Mouse (Mus musculus) G1E (cell line): ENCODE measurements around the gene Cnnm3. TPM values are rescaled to one million over a fixed set of nuclear protein-coding genes. Genes with fewer than 3 reads are reported as not detected.

Experiments
- ATAC-seq: 2 replicates; pipeline ENCODE4 v1.8.0; 2016; ENCODE audit warnings: mild to moderate bottlenecking; ENCODE audit not compliant: insufficient number of reproducible peaks, poor library complexity, low FRiP score, severe bottlenecking; ENCODE audit errors: extremely low read depth
- DNase-seq: peaks from one replicate; pipeline ENCODE4 v3.0.0; 2012; ENCODE audit warnings: low spot score
- H3K27me3 ChIP-seq: 2 replicates; pipeline ENCODE4 v1.6.1; 2012; ENCODE audit warnings: mild to moderate bottlenecking, low read length, inconsistent platforms; ENCODE audit not compliant: insufficient read depth
- H3K36me3 ChIP-seq: replicated peaks from 2 replicates; pipeline ENCODE3; 2012; ENCODE audit warnings: mild to moderate bottlenecking, inconsistent platforms
- H3K4me1 ChIP-seq: 2 replicates; pipeline ENCODE4 v1.6.1; 2012; ENCODE audit warnings: low read depth, low read length, inconsistent platforms, mixed read lengths; ENCODE audit not compliant: insufficient read depth
- H3K4me3 ChIP-seq: 2 replicates; pipeline ENCODE4 v1.5.1; 2012; ENCODE audit warnings: low read depth, mild to moderate bottlenecking, inconsistent platforms, low read length, moderate library complexity, mixed read lengths
- H3K9me3 ChIP-seq: replicated peaks from 2 replicates; pipeline ENCODE4 v1.6.1; 2012; ENCODE audit warnings: inconsistent platforms
- CTCF ChIP-seq: IDR thresholded peaks from 2 replicates; pipeline ENCODE4 v1.5.1; 2012; ENCODE audit warnings: low read depth, low read length, inconsistent platforms, mixed read lengths
- GATA1 ChIP-seq: IDR thresholded peaks from 2 replicates; pipeline ENCODE4 v1.6.1; 2012; ENCODE audit warnings: borderline replicate concordance, low read length, inconsistent platforms, mixed read lengths
- GATA2 ChIP-seq: IDR thresholded peaks from 2 replicates; pipeline ENCODE4 v1.6.1; 2012; ENCODE audit warnings: low read depth, low read length, inconsistent platforms, borderline replicate concordance
- POLR2AphosphoS5 ChIP-seq: IDR thresholded peaks from 2 replicates; pipeline ENCODE4 v1.6.1; 2012; ENCODE audit warnings: low read depth, low read length, inconsistent platforms; ENCODE audit not compliant: insufficient replicate concordance
- TAL1 ChIP-seq: conservative IDR thresholded peaks from 2 replicates; pipeline ENCODE4 v1.6.1; 2012; ENCODE audit warnings: low read depth, low read length, inconsistent platforms, mixed read lengths
- polyA plus RNA-seq: library from polyadenylated mRNA; stranded (reverse); fragments of >175 nt; gene quantifications from 2 replicates; pipeline ENCODE4 v1.2.3, GENCODE M21; 2012
- total RNA-seq, 2 experiments: library from RNA; stranded (forward) in 1 of 2; stranded (reverse) in 1 of 2; fragments of 200-1000 nt in 1 of 2; fragments of >200 nt in 1 of 2; fragmentation: Nextera tagmentation in 1 of 2; gene quantifications; 2 replicates each; pipeline ENCODE4 v1.2.3; 2014 to 2017

Gene Cnnm3
- total and polyA plus RNA-seq, 3 experiments = 7.5 to 39.0 (median 28.2) TPM

- TF ChIP-seq TAL1 (no peak), GATA2 (no peak), GATA1 (no peak), POLR2AphosphoS5 (no peak), CTCF (no peak)
- Histone ChIP-seq H3K4me1 (peaks cover 3% of the 10 kb centered on the region), H3K27me3 (peaks cover 14% of the 10 kb centered on the region; the same call in 1 of the 2 replicates), H3K4me3 (no peak overlapping the region), H3K9me3 (no peaks in the 10 kb centered on the region), H3K36me3 (peaks cover 40% of the 10 kb centered on the region)
- ATAC-seq (no peak), DNase-seq (no peak)
Observed at GRCm38 (mm10) chr1:36497312-36497711, 14.4 kb upstream of the Cnnm3 start.

DNA sequence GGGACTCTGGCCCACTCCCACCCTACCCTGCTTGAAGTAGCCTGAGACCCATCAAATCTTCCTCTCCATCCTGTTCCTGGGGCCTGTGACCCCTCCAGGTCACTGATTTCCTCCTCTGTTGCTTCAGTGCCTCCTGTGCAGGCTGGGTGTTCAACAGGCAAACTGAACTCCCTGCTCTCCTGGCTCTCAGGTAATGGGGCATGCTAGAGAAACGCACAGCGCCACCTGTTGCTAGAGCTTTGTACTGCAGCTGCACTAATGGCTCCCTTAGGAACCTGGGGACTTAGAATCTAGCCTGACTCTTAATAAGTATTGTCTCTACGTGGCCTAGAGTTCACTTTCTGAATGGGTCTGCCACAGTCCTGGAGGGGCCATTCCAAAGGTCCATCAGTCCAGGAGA is 10.4 kb upstream of the Cnnm3 start:
- ATAC-seq (no peak; the same call in 1 of the 2 replicates), DNase-seq (peak; percentile 82)
- Histone ChIP-seq H3K4me1 (no peaks in the 10 kb centered on the region; the same call in 1 of the 2 replicates), H3K9me3 (no peaks in the 10 kb centered on the region), H3K4me3 (no peak overlapping the region), H3K36me3 (peaks cover 53% of the 10 kb centered on the region), H3K27me3 (no peaks in the 10 kb centered on the region)
- TF ChIP-seq POLR2AphosphoS5 (no peak), CTCF (peak; percentile 100)

DNA sequence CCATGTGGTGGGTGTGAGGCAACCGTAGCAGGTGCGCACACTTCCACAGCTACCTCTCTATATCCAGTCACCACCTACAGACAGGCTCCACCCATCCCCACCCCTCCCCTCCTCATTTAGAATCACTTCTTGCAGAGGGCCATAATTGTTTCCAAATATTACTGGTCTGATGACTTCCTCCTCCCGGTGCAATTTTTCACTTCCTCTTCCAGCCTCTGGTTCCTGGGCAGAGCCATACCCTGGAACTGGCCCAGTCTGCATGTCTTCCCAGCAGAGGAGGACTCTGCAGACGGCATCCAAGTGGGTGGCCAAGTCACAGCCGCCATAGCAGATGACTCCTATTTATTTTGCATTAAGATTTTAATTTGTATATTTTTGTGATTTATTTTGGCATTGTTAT is 3.4 kb upstream of the Cnnm3 start:
- H3K36me3 ChIP-seq = peaks cover 26% of the 10 kb centered on the region
- no peak for TF ChIP-seq TAL1
- TF ChIP-seq GATA1 = no peak
- no peak for TF ChIP-seq CTCF
- no peak for TF ChIP-seq GATA2
- TF ChIP-seq POLR2AphosphoS5 = no peak
- peaks cover 25% of the 10 kb centered on the region for H3K4me1 ChIP-seq
- no peak overlapping the region for H3K4me3 ChIP-seq
- no peak for DNase-seq
- H3K27me3 ChIP-seq = no peaks in the 10 kb centered on the region
- H3K9me3 ChIP-seq = no peaks in the 10 kb centered on the region
- ATAC-seq = no peak

DNA sequence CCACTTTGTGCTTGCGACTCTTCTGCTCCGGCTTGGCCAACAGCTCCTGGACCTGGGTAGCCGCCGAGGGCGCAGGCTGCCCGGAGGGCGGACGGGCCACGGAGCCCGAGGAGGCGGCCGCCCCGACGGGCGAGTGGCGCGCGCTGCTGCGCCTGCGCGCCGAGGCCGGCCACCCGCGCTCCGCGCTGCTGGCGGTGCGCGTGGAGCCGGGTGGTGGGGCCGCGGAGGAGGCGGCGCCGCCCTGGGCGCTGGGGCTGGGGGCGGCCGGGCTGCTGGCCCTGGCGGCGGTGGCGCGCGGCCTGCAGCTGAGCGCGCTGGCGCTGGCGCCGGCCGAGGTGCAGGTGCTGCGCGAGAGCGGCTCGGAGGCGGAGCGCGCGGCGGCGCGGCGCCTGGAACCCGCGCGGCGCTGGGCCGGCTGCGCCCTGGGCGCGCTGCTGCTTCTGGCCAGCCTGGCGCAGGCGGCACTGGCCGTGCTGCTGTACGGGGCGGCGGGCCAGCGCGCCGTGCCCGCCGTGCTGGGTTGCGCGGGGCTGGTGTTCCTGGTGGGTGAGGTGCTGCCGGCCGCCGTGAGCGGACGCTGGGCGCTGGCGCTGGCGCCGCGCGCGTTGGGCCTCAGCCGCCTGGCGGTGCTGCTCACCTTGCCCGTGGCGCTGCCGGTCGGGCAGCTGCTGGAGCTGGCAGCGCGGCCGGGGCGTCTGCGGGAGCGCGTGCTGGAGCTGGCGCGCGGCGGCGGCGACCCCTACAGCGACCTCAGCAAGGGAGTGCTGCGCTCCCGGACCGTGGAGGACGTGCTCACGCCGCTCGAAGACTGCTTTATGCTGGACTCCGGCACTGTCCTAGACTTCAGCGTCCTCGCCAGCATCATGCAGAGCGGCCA is 660 bp downstream of the Cnnm3 start:
- Histone ChIP-seq H3K36me3 (peaks cover 43% of the 10 kb centered on the region), H3K27me3 (no peaks in the 10 kb centered on the region), H3K4me3 (peak overlapping the region; percentile 84), H3K4me1 (peaks cover 57% of the 10 kb centered on the region), H3K9me3 (no peaks in the 10 kb centered on the region)
- TF ChIP-seq TAL1 (no peak), CTCF (no peak), POLR2AphosphoS5 (no peak; the same call in 1 of the 2 replicates), GATA1 (no peak), GATA2 (no peak)
- ATAC-seq (no peak), DNase-seq (peak; percentile 80)

GRCm38 (mm10) chr1:36512966-36513280 is 1.3 kb downstream of the Cnnm3 start:
- H3K27me3 ChIP-seq = no peaks in the 10 kb centered on the region
- ATAC-seq = no peak
- H3K36me3 ChIP-seq = peaks cover 44% of the 10 kb centered on the region
- TF ChIP-seq GATA2 = no peak
- no peak for TF ChIP-seq CTCF
- TF ChIP-seq POLR2AphosphoS5 = no peak
- TF ChIP-seq TAL1 = no peak
- TF ChIP-seq GATA1 = no peak
- H3K9me3 ChIP-seq = no peaks in the 10 kb centered on the region
- H3K4me1 ChIP-seq = peaks cover 55% of the 10 kb centered on the region
- DNase-seq = no peak
- peak overlapping the region; percentile 84 for H3K4me3 ChIP-seq

DNA sequence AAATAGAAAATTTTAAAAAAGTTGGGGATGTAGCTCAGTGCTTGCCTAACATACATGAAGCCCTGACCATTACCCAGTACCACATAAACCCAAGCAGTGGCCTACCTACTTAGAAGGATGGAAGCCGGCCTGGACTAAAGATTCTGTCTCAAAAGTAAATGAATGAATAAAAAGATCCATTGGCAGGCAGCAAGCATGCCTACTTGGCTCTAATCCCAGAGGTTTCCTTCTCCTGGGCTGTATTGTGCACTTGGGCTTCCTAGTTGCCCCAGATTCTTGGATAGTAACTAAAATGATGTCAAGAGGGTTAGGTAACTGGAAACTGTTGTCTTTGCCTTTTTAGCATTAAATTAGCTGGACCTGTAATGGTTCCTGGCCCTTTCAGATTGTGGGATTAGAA is 1.6 kb downstream of the Cnnm3 start:
- Histone ChIP-seq H3K27me3 (no peaks in the 10 kb centered on the region), H3K4me1 (peaks cover 55% of the 10 kb centered on the region), H3K4me3 (peak overlapping the region; percentile 84), H3K36me3 (peaks cover 48% of the 10 kb centered on the region), H3K9me3 (no peaks in the 10 kb centered on the region)
- TF ChIP-seq CTCF (no peak), GATA1 (no peak), TAL1 (no peak), POLR2AphosphoS5 (no peak), GATA2 (no peak)
- ATAC-seq = no peak
- DNase-seq = no peak
